Mouse (Mus musculus) megakaryocyte, adult 5-6 weeks (primary cell): Measurements from ENCODE around the gene AI597479. TPM values are rescaled to one million over a fixed set of nuclear protein-coding genes. Genes with fewer than 3 reads are reported as not detected.

Experiments used
- ATAC-seq: 2 replicates; pipeline ENCODE4 v1.8.0; 2016; ENCODE audit warnings: mild to moderate bottlenecking, inconsistent platforms; ENCODE audit not compliant: poor library complexity, severe bottlenecking
- total RNA-seq, 2 experiments: library from RNA; stranded (forward) in 1 of 2; stranded (reverse) in 1 of 2; fragments of 153-499, 151-499 nt in 1 of 2; fragments of 221-1000, 200-1000 nt in 1 of 2; gene quantifications; 2 replicates each; pipeline versions ENCODE4 v1.2.3 to v1.2.4; 2015 to 2017

Gene AI597479
- total RNA-seq (2015) (8.4 and 9.3 TPM in 2 replicates), total RNA-seq (2017) (13.4 and 14.5 TPM in 2 replicates)

- ATAC-seq, result peak; percentile 97
Measured at GRCm38 (mm10) chr1:43098031-43098984, at the start of gene AI597479, which contains the start of gene Tgfbrap1. AI597479 (plus strand) TSS chr1:43098710. Tgfbrap1 (minus strand) TSS chr1:43098637.

GRCm38 (mm10) chr1:43051903-43052302 is 46.6 kb upstream of the AI597479 start:
- ATAC-seq, result no peak

GRCm38 (mm10) chr1:43065615-43066310 is 32.7 kb upstream of the AI597479 start:
- peak; percentile 59 for ATAC-seq

GRCm38 (mm10) chr1:43066573-43066972 is 31.9 kb upstream of the AI597479 start:
- no peak for ATAC-seq

- no peak for ATAC-seq
Measured at GRCm38 (mm10) chr1:43067551-43067950, 31.0 kb upstream of the AI597479 start.

- ATAC-seq, result peak; percentile 98
Measured at GRCm38 (mm10) chr1:43070726-43071125, 27.8 kb upstream of the AI597479 start.

- ATAC-seq, result no peak
Measured at GRCm38 (mm10) chr1:43072028-43072427, 26.5 kb upstream of the AI597479 start.

GRCm38 (mm10) chr1:43072561-43072960 is 25.9 kb upstream of the AI597479 start:
- no peak for ATAC-seq

- ATAC-seq, result no peak
Measured at GRCm38 (mm10) chr1:43074791-43075190, 23.7 kb upstream of the AI597479 start.

- ATAC-seq, result no peak
Measured at GRCm38 (mm10) chr1:43078124-43078523, 20.4 kb upstream of the AI597479 start.

GRCm38 (mm10) chr1:43082946-43083345 is 15.6 kb upstream of the AI597479 start:
- no peak for ATAC-seq

GRCm38 (mm10) chr1:43090418-43090817 is 8.1 kb upstream of the AI597479 start:
- ATAC-seq, result no peak

- peak; percentile 45 for ATAC-seq
Measured at GRCm38 (mm10) chr1:43091306-43092055, 7.0 kb upstream of the AI597479 start.

- peak; percentile 69 for ATAC-seq
Measured at GRCm38 (mm10) chr1:43092056-43093015, 6.2 kb upstream of the AI597479 start.

- no peak for ATAC-seq
Measured at GRCm38 (mm10) chr1:43094206-43094605, 4.3 kb upstream of the AI597479 start.

GRCm38 (mm10) chr1:43108729-43109128 is 10.2 kb downstream of the AI597479 start:
- no peak for ATAC-seq

GRCm38 (mm10) chr1:43110556-43110955 is 12.0 kb downstream of the AI597479 start:
- ATAC-seq, result peak; percentile 96

- ATAC-seq, result peak; percentile 43; the same call in 1 of the 2 replicates
Measured at GRCm38 (mm10) chr1:43112882-43113281, 14.4 kb downstream of the AI597479 start.

- ATAC-seq, result no peak
Measured at GRCm38 (mm10) chr1:43117435-43117834, 18.9 kb downstream of the AI597479 start.

GRCm38 (mm10) chr1:43120950-43121349 is 22.4 kb downstream of the AI597479 start:
- ATAC-seq, result no peak
